Mouse (Mus musculus): Measurements from ENCODE around the gene Adam30. TPM values are rescaled to one million over a fixed set of nuclear protein-coding genes. Genes with fewer than 3 reads are reported as not detected.

The Adam30 gene
- total RNA-seq (2012; rRNA removed) = 0.11 and 0.18 TPM in 2 replicates

- Histone ChIP-seq H3K27ac (ENCODE audit: insufficient read depth, low read depth, low read length, poor library complexity, severe bottlenecking) (no peak within 1 kb of the TSS), H3K36me3 (ENCODE audit: control insufficient read depth, insufficient read depth, low read length, poor library complexity, severe bottlenecking) (no peaks in the 10 kb centered on the region), H3K4me1 (ENCODE audit: control insufficient read depth in 2 of 2, insufficient read depth in 2 of 2, low read length in 2 of 2, poor library complexity in 1 of 2) (no peaks in the 10 kb centered on the region), H3K4me3 (ENCODE audit: insufficient read depth in 1 of 2, low read depth in 1 of 2, low read length in 2 of 2, poor library complexity in 1 of 2, severe bottlenecking in 1 of 2) (no peak within 1 kb of the TSS), H3K9ac (ENCODE audit: insufficient read depth, low read depth, low read length, poor library complexity, severe bottlenecking) (no peak within 1 kb of the TSS), H3K9me3 (ENCODE audit: control insufficient read depth, insufficient read depth, low read depth, low read length) (no peaks in the 10 kb centered on the region)
- TF ChIP-seq ZNF384 (IDR thresholded peaks at IDR 0.05; ENCODE audit: low read depth, low read length) (no peak), CHD2 (IDR thresholded peaks at IDR 0.05; ENCODE audit: low read depth, low read length) (no peak), MAFK (IDR thresholded peaks at IDR 0.05; ENCODE audit: insufficient read depth, low read depth, low read length) (no peak), ZC3H11A (IDR thresholded peaks at IDR 0.05; ENCODE audit: borderline replicate concordance, low read depth, low read length) (no peak), HCFC1 (IDR thresholded peaks at IDR 0.05; ENCODE audit: borderline replicate concordance, insufficient read depth, low read length) (no peak)
- in situ Hi-C loops (cut with MboI; ENCODE audit: low sequenced_read_pairs in 2 of 2, unreplicated experiment in 2 of 2) = no loop called here
- no peak for DNase-seq (ENCODE audit: low read depth, low spot score)
Measured at GRCm38 (mm10) chr3:98160330-98160729, at the start of gene Adam30. Gene Adam30, plus strand, starts transcription at chr3:98160630.

- no peak for DNase-seq (ENCODE audit: low read depth, low spot score)
- no peaks in the 10 kb centered on the region for H3K9me3 ChIP-seq (ENCODE audit: control insufficient read depth, insufficient read depth, low read depth, low read length)
- no peak overlapping the region for H3K9ac ChIP-seq (ENCODE audit: insufficient read depth, low read depth, low read length, poor library complexity, severe bottlenecking)
- peaks cover 27% of the 10 kb centered on the region; the same call in 1 of the 2 replicates for H3K36me3 ChIP-seq (ENCODE audit: control insufficient read depth, insufficient read depth, low read length, poor library complexity, severe bottlenecking)
- no peak overlapping the region for H3K27ac ChIP-seq (ENCODE audit: insufficient read depth, low read depth, low read length, poor library complexity, severe bottlenecking)
- H3K4me1 ChIP-seq (ENCODE audit: control insufficient read depth in 2 of 2, insufficient read depth in 2 of 2, low read length in 2 of 2, poor library complexity in 1 of 2) = no peaks in the 10 kb centered on the region
- in situ Hi-C loops (cut with MboI; ENCODE audit: low sequenced_read_pairs in 2 of 2, unreplicated experiment in 2 of 2) = no loop called here
- TF ChIP-seq MAFK (IDR thresholded peaks at IDR 0.05; ENCODE audit: insufficient read depth, low read depth, low read length) (no peak), ZNF384 (IDR thresholded peaks at IDR 0.05; ENCODE audit: low read depth, low read length) (no peak), ZC3H11A (IDR thresholded peaks at IDR 0.05; ENCODE audit: borderline replicate concordance, low read depth, low read length) (no peak), HCFC1 (IDR thresholded peaks at IDR 0.05; ENCODE audit: borderline replicate concordance, insufficient read depth, low read length) (no peak), CHD2 (IDR thresholded peaks at IDR 0.05; ENCODE audit: low read depth, low read length) (no peak)
- H3K4me3 ChIP-seq (ENCODE audit: insufficient read depth in 1 of 2, low read depth in 1 of 2, low read length in 2 of 2, poor library complexity in 1 of 2, severe bottlenecking in 1 of 2) = no peak overlapping the region
Measured at GRCm38 (mm10) chr3:98118252-98118651, 42.2 kb upstream of the Adam30 start.

- H3K36me3 ChIP-seq (ENCODE audit: control insufficient read depth, insufficient read depth, low read length, poor library complexity, severe bottlenecking) = peaks cover 33% of the 10 kb centered on the region; the same call in 1 of the 2 replicates
- DNase-seq (ENCODE audit: low read depth, low spot score) = no peak
- H3K27ac ChIP-seq (ENCODE audit: insufficient read depth, low read depth, low read length, poor library complexity, severe bottlenecking) = no peak overlapping the region
- no peak overlapping the region for H3K4me3 ChIP-seq (ENCODE audit: insufficient read depth in 1 of 2, low read depth in 1 of 2, low read length in 2 of 2, poor library complexity in 1 of 2, severe bottlenecking in 1 of 2)
- H3K9ac ChIP-seq (ENCODE audit: insufficient read depth, low read depth, low read length, poor library complexity, severe bottlenecking) = no peak overlapping the region
- TF ChIP-seq HCFC1 (IDR thresholded peaks at IDR 0.05; ENCODE audit: borderline replicate concordance, insufficient read depth, low read length) (no peak), ZC3H11A (IDR thresholded peaks at IDR 0.05; ENCODE audit: borderline replicate concordance, low read depth, low read length) (no peak)
- H3K4me1 ChIP-seq (ENCODE audit: control insufficient read depth in 2 of 2, insufficient read depth in 2 of 2, low read length in 2 of 2, poor library complexity in 1 of 2) = no peaks in the 10 kb centered on the region
- no peaks in the 10 kb centered on the region for H3K9me3 ChIP-seq (ENCODE audit: control insufficient read depth, insufficient read depth, low read depth, low read length)
- in situ Hi-C loops (cut with MboI; ENCODE audit: low sequenced_read_pairs in 2 of 2, unreplicated experiment in 2 of 2) = no loop called here
Measured at GRCm38 (mm10) chr3:98119338-98119737, 41.1 kb upstream of the Adam30 start.

DNA sequence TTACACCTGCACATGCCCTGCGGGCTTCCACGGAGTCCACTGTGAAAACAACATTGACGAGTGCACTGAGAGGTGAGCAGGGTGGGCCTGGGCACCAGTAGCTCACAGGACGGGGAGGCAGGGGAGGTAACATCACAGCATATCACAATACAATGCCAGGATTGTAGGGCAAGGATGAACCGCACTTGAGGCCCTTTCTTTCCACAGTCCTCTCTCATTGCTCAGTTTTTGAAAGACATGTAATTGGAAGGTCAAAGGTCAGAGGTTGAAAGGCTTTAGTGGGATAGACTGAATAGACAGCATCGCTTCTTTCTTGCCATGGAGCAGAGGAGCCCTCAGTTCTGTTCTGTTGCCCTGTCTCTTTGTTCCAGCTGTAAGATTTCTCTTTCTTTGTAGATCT lies 39.5 kb upstream of the Adam30 start:
- H3K9ac ChIP-seq (ENCODE audit: insufficient read depth, low read depth, low read length, poor library complexity, severe bottlenecking) = no peak overlapping the region
- in situ Hi-C loops (cut with MboI; ENCODE audit: low sequenced_read_pairs in 2 of 2, unreplicated experiment in 2 of 2) = no loop called here
- no peaks in the 10 kb centered on the region for H3K9me3 ChIP-seq (ENCODE audit: control insufficient read depth, insufficient read depth, low read depth, low read length)
- DNase-seq (ENCODE audit: low read depth, low spot score) = no peak
- peaks cover 32% of the 10 kb centered on the region; the same call in 1 of the 2 replicates for H3K36me3 ChIP-seq (ENCODE audit: control insufficient read depth, insufficient read depth, low read length, poor library complexity, severe bottlenecking)
- no peak overlapping the region for H3K27ac ChIP-seq (ENCODE audit: insufficient read depth, low read depth, low read length, poor library complexity, severe bottlenecking)
- no peaks in the 10 kb centered on the region for H3K4me1 ChIP-seq (ENCODE audit: control insufficient read depth in 2 of 2, insufficient read depth in 2 of 2, low read length in 2 of 2, poor library complexity in 1 of 2)
- no peak overlapping the region for H3K4me3 ChIP-seq (ENCODE audit: insufficient read depth in 1 of 2, low read depth in 1 of 2, low read length in 2 of 2, poor library complexity in 1 of 2, severe bottlenecking in 1 of 2)
- TF ChIP-seq MAFK (IDR thresholded peaks at IDR 0.05; ENCODE audit: insufficient read depth, low read depth, low read length) (no peak), ZNF384 (IDR thresholded peaks at IDR 0.05; ENCODE audit: low read depth, low read length) (no peak), HCFC1 (IDR thresholded peaks at IDR 0.05; ENCODE audit: borderline replicate concordance, insufficient read depth, low read length) (no peak)

GRCm38 (mm10) chr3:98127775-98128174 lies 32.7 kb upstream of the Adam30 start:
- no peak for TF ChIP-seq CHD2 (IDR thresholded peaks at IDR 0.05; ENCODE audit: low read depth, low read length)
- no peak for TF ChIP-seq ZNF384 (IDR thresholded peaks at IDR 0.05; ENCODE audit: low read depth, low read length)
- no peak for TF ChIP-seq MAFK (IDR thresholded peaks at IDR 0.05; ENCODE audit: insufficient read depth, low read depth, low read length)
- no peak for TF ChIP-seq HCFC1 (IDR thresholded peaks at IDR 0.05; ENCODE audit: borderline replicate concordance, insufficient read depth, low read length)
- TF ChIP-seq ZC3H11A (IDR thresholded peaks at IDR 0.05; ENCODE audit: borderline replicate concordance, low read depth, low read length) = no peak
- peaks cover 20% of the 10 kb centered on the region; the same call in 1 of the 2 replicates for H3K36me3 ChIP-seq (ENCODE audit: control insufficient read depth, insufficient read depth, low read length, poor library complexity, severe bottlenecking)

More at GRCm38 (mm10) chr3:98127775-98128174, 32.7 kb upstream of the Adam30 start:
- Histone ChIP-seq H3K9me3 (ENCODE audit: control insufficient read depth, insufficient read depth, low read depth, low read length) (no peaks in the 10 kb centered on the region), H3K27ac (ENCODE audit: insufficient read depth, low read depth, low read length, poor library complexity, severe bottlenecking) (no peak overlapping the region), H3K9ac (ENCODE audit: insufficient read depth, low read depth, low read length, poor library complexity, severe bottlenecking) (no peak overlapping the region), H3K4me3 (ENCODE audit: insufficient read depth in 1 of 2, low read depth in 1 of 2, low read length in 2 of 2, poor library complexity in 1 of 2, severe bottlenecking in 1 of 2) (no peak overlapping the region), H3K4me1 (ENCODE audit: control insufficient read depth in 2 of 2, insufficient read depth in 2 of 2, low read length in 2 of 2, poor library complexity in 1 of 2) (no peaks in the 10 kb centered on the region)
- DNase-seq (ENCODE audit: low read depth, low spot score) = no peak
- in situ Hi-C loops (cut with MboI; ENCODE audit: low sequenced_read_pairs in 2 of 2, unreplicated experiment in 2 of 2) = no loop called here

Data from ES-E14 (cell line).